Mouse (Mus musculus): ENCODE data around the gene Mmp23. TPM values are rescaled to one million over a fixed set of nuclear protein-coding genes. Genes with fewer than 3 reads are reported as not detected.
A peak's percentile ranks its signal among the peaks of the same experiment; 100 is the strongest.

Mmp23 gene
- total RNA-seq, 2 experiments from 2014 or later: 0.20 TPM; not detected in 1

DNA sequence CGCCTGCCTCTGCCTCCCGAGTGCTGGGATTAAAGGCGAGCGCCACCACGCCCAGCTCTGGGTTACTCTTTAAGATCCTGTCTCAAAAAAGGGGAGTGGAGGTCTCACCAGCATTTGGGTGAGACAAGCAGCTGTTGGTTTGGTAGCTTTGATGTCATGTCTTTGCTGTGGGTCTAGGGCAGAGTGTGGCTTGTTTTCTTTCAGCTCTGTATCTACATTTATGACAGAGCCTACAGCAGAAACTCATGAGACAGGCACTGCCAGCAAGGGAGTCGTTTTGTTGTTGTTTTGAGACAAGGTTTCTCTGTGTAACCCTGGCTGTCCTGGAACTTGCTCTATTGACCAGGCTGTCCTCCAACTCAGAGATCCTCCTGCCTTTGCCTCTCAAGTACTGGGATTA lies 49.4 kb downstream of the Mmp23 start:
- ATAC-seq (replicated peaks; ENCODE audit: poor library complexity): no peak

DNA sequence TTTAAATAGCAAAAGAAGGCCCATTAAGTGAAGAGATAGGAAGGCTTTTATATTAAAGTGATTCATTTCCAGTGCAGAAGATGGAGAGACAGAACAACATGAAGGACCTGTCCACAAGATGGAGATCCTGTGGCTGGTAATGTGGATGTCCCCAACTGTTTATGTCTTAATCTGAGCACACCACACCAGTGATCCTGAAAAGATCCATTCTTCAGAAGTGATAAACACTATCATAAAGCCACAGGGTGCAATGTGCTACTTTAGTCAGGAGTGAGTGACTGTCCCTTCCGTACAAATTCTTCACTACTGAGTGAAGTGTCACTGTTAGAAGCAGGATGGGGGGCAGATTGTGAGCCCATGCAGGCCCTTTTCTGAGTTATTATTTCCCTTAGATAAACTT lies 50.4 kb downstream of the Mmp23 start:
- peak; percentile 17 for ATAC-seq (replicated peaks; ENCODE audit: poor library complexity)

DNA sequence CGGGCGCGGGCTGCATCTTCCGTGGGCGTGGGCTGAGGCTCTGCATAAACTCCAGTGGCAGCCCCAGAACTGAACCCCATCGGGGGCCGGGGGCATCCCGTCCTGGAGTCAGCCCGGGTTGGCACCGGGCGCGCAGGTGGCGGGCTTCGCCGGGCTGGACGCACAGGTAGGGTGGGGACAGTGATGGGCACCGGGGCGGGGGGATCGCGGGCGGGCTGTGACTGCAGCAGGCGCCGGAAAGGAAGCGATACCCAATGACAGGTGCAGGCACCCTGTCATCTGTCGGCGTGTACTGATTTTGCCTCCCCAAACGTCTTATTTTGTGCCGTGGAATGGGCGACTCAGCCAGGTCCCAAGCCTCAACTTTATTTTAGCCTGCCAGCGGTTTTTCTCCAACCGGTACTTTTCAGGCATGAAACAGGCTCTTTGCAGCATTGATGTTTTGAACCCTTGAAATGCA lies 51.2 kb downstream of the Mmp23 start:
- ATAC-seq (replicated peaks; ENCODE audit: poor library complexity): no peak

DNA sequence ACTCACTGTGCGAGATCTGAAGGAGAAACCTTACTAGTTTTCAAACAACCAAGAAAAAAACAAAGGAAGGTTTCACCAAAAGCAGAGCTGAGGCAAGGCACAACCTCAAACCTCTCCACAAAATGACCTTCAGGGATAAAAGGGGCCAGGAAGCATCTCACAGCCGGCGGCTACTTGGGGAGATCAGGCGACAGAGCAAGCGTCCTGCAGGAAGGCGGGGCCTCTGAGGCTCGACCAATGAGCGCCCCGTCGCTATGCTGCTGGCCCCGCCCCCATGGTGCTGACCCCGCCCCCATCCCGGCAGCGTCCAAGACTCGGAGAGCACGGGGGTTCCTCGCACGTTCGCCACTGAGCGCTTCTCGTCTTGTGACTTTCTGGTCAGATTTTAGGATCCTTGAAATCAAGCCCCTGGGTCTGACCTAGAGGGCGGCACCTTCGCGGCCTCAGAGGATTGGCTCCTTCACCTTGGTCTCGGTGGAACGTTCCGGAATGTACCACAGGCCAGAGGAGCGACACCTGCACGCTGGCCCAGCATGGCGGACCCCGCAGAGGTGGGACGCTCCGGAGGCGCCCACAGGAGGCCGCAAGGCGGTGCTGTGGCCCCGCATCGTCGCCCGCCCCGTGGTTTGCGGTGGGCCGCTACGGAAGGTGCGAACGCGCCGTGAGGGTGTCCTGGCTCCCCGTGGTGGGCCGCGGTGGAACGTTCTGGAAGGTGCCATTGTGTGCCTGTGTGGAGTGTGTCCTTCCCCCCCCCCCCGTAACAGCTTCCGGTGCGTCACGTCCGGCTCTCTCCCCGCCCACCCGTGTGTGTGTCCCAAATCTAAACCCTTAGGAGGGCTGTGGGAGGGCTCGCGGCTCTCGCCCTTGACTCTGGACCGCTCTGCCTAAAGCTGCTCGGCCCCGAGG lies 51.8 kb downstream of the Mmp23 start, which contains the start of gene Slc35e2:
Slc35e2 (plus strand) TSS at position 326 of the 906 bp plus-strand sequence.
- ATAC-seq (replicated peaks; ENCODE audit: poor library complexity): peak; percentile 76

Other genes starting within 250 kb of the Mmp23 start
- 0.22 TPM in 1 of 2 replicates, not detected in the other for gene Cfap74, start 244.2 kb downstream of the Mmp23 start, total RNA-seq (2015)
- 0.47 TPM in 1 of 2 replicates, not detected in the other for gene Cfap74, start 244.2 kb downstream of the Mmp23 start, total RNA-seq (2017)
- 0.15 TPM in 1 of 2 replicates, not detected in the other for gene Tmem52, start 184.3 kb downstream of the Mmp23 start, total RNA-seq (2015)
- gene Tmem52, start 184.3 kb downstream of the Mmp23 start, total RNA-seq (2017): not detected in 2 replicates
- 230 and 233 TPM in 2 replicates for gene Gnb1, start 162.0 kb downstream of the Mmp23 start, total RNA-seq (2015)
- gene Gnb1, start 162.0 kb downstream of the Mmp23 start, total RNA-seq (2017): 165 and 170 TPM in 2 replicates
- gene Nadk, start 91.0 kb downstream of the Mmp23 start, total RNA-seq (2015): 78.5 and 79.7 TPM in 2 replicates
- 71.3 and 72.4 TPM in 2 replicates for gene Nadk, start 91.0 kb downstream of the Mmp23 start, total RNA-seq (2017)
- gene Slc35e2, start 52.0 kb downstream of the Mmp23 start, total RNA-seq (2015): 16.8 and 20.2 TPM in 2 replicates
- 8.9 and 11.0 TPM in 2 replicates for gene Slc35e2, start 52.0 kb downstream of the Mmp23 start, total RNA-seq (2017)
- gene Cdk11b, start 28.5 kb downstream of the Mmp23 start, total RNA-seq (2015): 34.5 and 39.3 TPM in 2 replicates
- gene Cdk11b, start 28.5 kb downstream of the Mmp23 start, total RNA-seq (2017): 50.7 and 56.0 TPM in 2 replicates
- not detected in 2 replicates for gene Gm10563, start 8.0 kb downstream of the Mmp23 start, total RNA-seq (2015)
- gene Gm10563, start 8.0 kb downstream of the Mmp23 start, total RNA-seq (2017): not detected in 2 replicates
- 3.1 and 3.6 TPM in 2 replicates for gene Mib2, start 15.8 kb upstream of the Mmp23 start, total RNA-seq (2015)
- 19.7 and 24.5 TPM in 2 replicates for gene Mib2, start 15.8 kb upstream of the Mmp23 start, total RNA-seq (2017)
- 2.2 and 2.4 TPM in 2 replicates for gene Fndc10, start 41.0 kb upstream of the Mmp23 start, total RNA-seq (2015)
- gene Fndc10, start 41.0 kb upstream of the Mmp23 start, total RNA-seq (2017): 1.6 and 2.6 TPM in 2 replicates
- gene Ssu72, start 51.4 kb upstream of the Mmp23 start, total RNA-seq (2015): 90.2 and 93.9 TPM in 2 replicates
- gene Ssu72, start 51.4 kb upstream of the Mmp23 start, total RNA-seq (2017): 101 and 105 TPM in 2 replicates
- 0.37 and 0.44 TPM in 2 replicates for gene Tmem240, start 81.4 kb upstream of the Mmp23 start, total RNA-seq (2015)
- gene Tmem240, start 81.4 kb upstream of the Mmp23 start, total RNA-seq (2017): 0.04 and 0.57 TPM in 2 replicates
- 57.0 and 58.9 TPM in 2 replicates for gene Atad3a, start 107.7 kb upstream of the Mmp23 start, total RNA-seq (2015)
- gene Atad3a, start 107.7 kb upstream of the Mmp23 start, total RNA-seq (2017): 69.8 and 90.6 TPM in 2 replicates
- 0.22 and 0.37 TPM in 2 replicates for gene Vwa1, start 121.3 kb upstream of the Mmp23 start, total RNA-seq (2015)
- gene Vwa1, start 121.3 kb upstream of the Mmp23 start, total RNA-seq (2017): 0.24 and 0.42 TPM in 2 replicates
- gene Tmem88b, start 132.5 kb upstream of the Mmp23 start, total RNA-seq (2015): not detected in 2 replicates
- gene Tmem88b, start 132.5 kb upstream of the Mmp23 start, total RNA-seq (2017): not detected in 2 replicates
- gene Ankrd65, start 137.1 kb upstream of the Mmp23 start, total RNA-seq (2015): not detected in 2 replicates
- gene Ankrd65, start 137.1 kb upstream of the Mmp23 start, total RNA-seq (2017): not detected in 2 replicates
- 203 and 210 TPM in 2 replicates for gene Mrpl20, start 149.5 kb upstream of the Mmp23 start, total RNA-seq (2015)
- gene Mrpl20, start 149.5 kb upstream of the Mmp23 start, total RNA-seq (2017): 70.0 and 102 TPM in 2 replicates
- gene Ccnl2, start 159.1 kb upstream of the Mmp23 start, total RNA-seq (2015): 54.0 and 63.6 TPM in 2 replicates
- 80.8 and 88.0 TPM in 2 replicates for gene Ccnl2, start 159.1 kb upstream of the Mmp23 start, total RNA-seq (2017)
- 107 and 111 TPM in 2 replicates for gene Aurkaip1, start 177.9 kb upstream of the Mmp23 start, total RNA-seq (2015)
- gene Aurkaip1, start 177.9 kb upstream of the Mmp23 start, total RNA-seq (2017): 128 and 137 TPM in 2 replicates
- gene Mxra8, start 186.3 kb upstream of the Mmp23 start, total RNA-seq (2015): not detected in 2 replicates
- gene Mxra8, start 186.3 kb upstream of the Mmp23 start, total RNA-seq (2017): not detected in 2 replicates
- gene Dvl1, start 194.0 kb upstream of the Mmp23 start, total RNA-seq (2015): 9.6 and 9.9 TPM in 2 replicates
- gene Dvl1, start 194.0 kb upstream of the Mmp23 start, total RNA-seq (2017): 12.8 and 13.0 TPM in 2 replicates
- 0.07 and 0.10 TPM in 2 replicates for gene Tas1r3, start 210.0 kb upstream of the Mmp23 start, total RNA-seq (2015)
- 0.17 TPM in 2 replicates for gene Tas1r3, start 210.0 kb upstream of the Mmp23 start, total RNA-seq (2017)
- gene Cptp, start 216.1 kb upstream of the Mmp23 start, total RNA-seq (2015): 7.6 and 7.8 TPM in 2 replicates
- 8.8 and 9.2 TPM in 2 replicates for gene Cptp, start 216.1 kb upstream of the Mmp23 start, total RNA-seq (2017)
- gene Ints11, start 216.2 kb upstream of the Mmp23 start, total RNA-seq (2015): 26.8 and 47.5 TPM in 2 replicates
- 28.5 and 35.9 TPM in 2 replicates for gene Ints11, start 216.2 kb upstream of the Mmp23 start, total RNA-seq (2017)
- gene Pusl1, start 238.4 kb upstream of the Mmp23 start, total RNA-seq (2015): 18.7 and 22.5 TPM in 2 replicates
- 19.3 and 33.7 TPM in 2 replicates for gene Pusl1, start 238.4 kb upstream of the Mmp23 start, total RNA-seq (2017)
- 7.9 and 8.3 TPM in 2 replicates for gene Acap3, start 238.4 kb upstream of the Mmp23 start, total RNA-seq (2015)
- 6.2 and 6.7 TPM in 2 replicates for gene Acap3, start 238.4 kb upstream of the Mmp23 start, total RNA-seq (2017)